Mouse (Mus musculus): Measurements from ENCODE around the gene Cit.

DNA sequence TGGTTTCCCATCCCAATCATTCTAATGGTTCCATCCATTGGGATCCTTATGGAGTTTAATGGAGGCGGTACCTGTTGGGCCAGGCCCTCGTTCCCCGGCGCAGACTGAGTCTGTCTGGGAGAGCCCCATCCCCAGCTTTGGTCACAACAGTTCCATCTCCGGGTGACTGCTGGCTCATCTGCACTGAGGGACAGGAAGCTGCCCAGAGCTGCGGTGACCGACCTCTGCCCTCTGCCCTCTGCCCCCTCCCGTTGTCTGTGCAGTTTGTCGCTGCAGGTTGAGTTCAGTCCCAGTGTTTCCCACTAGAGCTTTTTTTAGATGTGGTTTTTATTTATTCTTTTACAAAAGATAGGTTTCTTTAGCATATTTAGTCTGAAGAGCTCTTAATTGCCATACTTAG lies 76.9 kb downstream of the Cit start:
- no peak for TF ChIP-seq POLR2A (IDR thresholded peaks at IDR 0.05; ENCODE audit: insufficient read length, low read depth)
- TF ChIP-seq MYOD1 (IDR thresholded peaks at IDR 0.05; ENCODE audit: control insufficient read depth in 1 of 3, insufficient read length in 2 of 3, low read depth in 2 of 3): no peak
- no peak for TF ChIP-seq TCF12 (IDR thresholded peaks at IDR 0.05; ENCODE audit: insufficient read depth, poor library complexity, severe bottlenecking)
- no peak for TF ChIP-seq REST (IDR thresholded peaks at IDR 0.05; ENCODE audit: insufficient read depth, insufficient read length)
- TF ChIP-seq MAX (IDR thresholded peaks at IDR 0.05; ENCODE audit: low read depth): no peak
- no peak for TF ChIP-seq TCF3 (IDR thresholded peaks at IDR 0.05; ENCODE audit: insufficient read length, low read depth)
- TF ChIP-seq SRF (IDR thresholded peaks at IDR 0.05; ENCODE audit: control insufficient read depth, insufficient read length, low read depth): no peak
- no peak for TF ChIP-seq USF1 (IDR thresholded peaks at IDR 0.05; ENCODE audit: low read depth)
- TF ChIP-seq CEBPB (IDR thresholded peaks at IDR 0.05; ENCODE audit: insufficient read depth, poor library complexity, severe bottlenecking): no peak
- TF ChIP-seq POLR2AphosphoS2 (IDR thresholded peaks at IDR 0.05; ENCODE audit: insufficient read length, low read depth): no peak
- no peak for TF ChIP-seq E2F4 (IDR thresholded peaks at IDR 0.05; ENCODE audit: insufficient read depth)
- TF ChIP-seq MYOG (IDR thresholded peaks at IDR 0.05; ENCODE audit: control insufficient read depth in 1 of 3, insufficient read depth in 1 of 3, insufficient read length in 2 of 3, low read depth in 2 of 3): no peak

All from myocyte (in vitro differentiated cells).